10 mouse cellular contexts compared by ENCODE assay signal in the genomic region with DNA sequence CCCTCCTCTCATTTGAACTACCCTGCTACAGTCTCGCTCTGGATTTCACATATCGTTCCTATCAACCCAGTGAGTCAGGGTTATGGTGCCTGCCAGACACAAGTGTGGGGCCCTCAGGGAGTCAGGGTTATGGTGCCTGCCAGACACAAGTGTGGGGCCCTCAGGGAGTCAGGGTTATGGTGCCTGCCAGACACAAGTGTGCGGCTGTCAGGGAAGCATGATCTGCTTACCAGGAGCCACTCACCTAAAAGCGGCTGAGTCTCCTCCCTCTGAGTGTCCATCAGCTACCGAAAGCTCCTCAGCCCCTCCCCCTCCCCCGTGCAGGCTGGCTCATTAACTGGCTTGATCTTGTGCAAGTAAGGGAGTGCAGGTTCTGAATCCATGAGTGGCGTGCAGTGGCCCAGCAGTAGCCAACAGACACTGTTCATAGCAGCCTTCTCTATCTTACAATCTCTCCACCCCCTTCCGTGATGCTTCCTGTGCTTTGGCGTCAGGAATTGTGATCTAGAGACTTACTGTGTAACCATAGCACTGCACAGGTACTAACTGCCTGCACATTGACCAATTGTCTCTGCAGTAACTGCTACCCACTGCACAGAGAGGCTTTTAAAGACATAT. TPM values are rescaled to one million over a fixed set of nuclear protein-coding genes. Genes with fewer than 3 reads are reported as not detected.
DNase-seq lines count a peak whose midpoint lies in the region; ATAC-seq and TF ChIP-seq lines count a peak whose summit lies in the region.
"Had no signal": no experiment of that assay in that cellular context is flagged by ENCODE, and none has a peak within 500 bp of the region (broad histone marks: within the 10 kb centered on the region; RNA-seq: fewer than 3 reads in every experiment).

No protein-coding gene starts in this region.

- H3K79me2 ChIP-seq in CH12.LX (replicated peaks; ENCODE audit: control insufficient read depth, extremely low read depth, insufficient read depth, poor library complexity, severe bottlenecking) = no peaks in the 10 kb centered on the region

- peaks cover 6% of the 10 kb centered on the region for H3K9me3 ChIP-seq in CH12.LX (replicated peaks; ENCODE audit: low read length)
- H3K9me3 ChIP-seq in forebrain, embryonic 15.5 days = no peaks in the 10 kb centered on the region
- no peaks in the 10 kb centered on the region for H3K9me3 ChIP-seq in limb, embryonic 15.5 days

- no peak for TF ChIP-seq POLR2A in CH12.LX (IDR thresholded peaks at IDR 0.05; ENCODE audit: low read depth, low read length)

- no peak overlapping the region for H3K4me3 ChIP-seq in CH12.LX (replicated peaks in 1 of 3; ENCODE audit: low read depth in 2 of 3, low read length in 2 of 3, poor library complexity in 1 of 3)
- no peak overlapping the region for H3K4me3 ChIP-seq in forebrain, embryonic 15.5 days
- no peak overlapping the region for H3K4me3 ChIP-seq in limb, embryonic 15.5 days

- no peaks in the 10 kb centered on the region for H3K36me3 ChIP-seq in CH12.LX (replicated peaks in 1 of 2; ENCODE audit: control insufficient read depth in 1 of 2, insufficient read depth in 1 of 2, low read length in 1 of 2)
- H3K36me3 ChIP-seq in forebrain, embryonic 15.5 days = no peaks in the 10 kb centered on the region
- H3K36me3 ChIP-seq in limb, embryonic 15.5 days = 0 out of 2 replicates have a peak, but pooled peaks cover 8% of the 10 kb centered on the region

- H3K4me2 ChIP-seq in CH12.LX (ENCODE audit: insufficient read depth, low read depth, poor library complexity, severe bottlenecking) = no peak overlapping the region
- no peak overlapping the region for H3K4me2 ChIP-seq in forebrain, embryonic 15.5 days (replicated peaks)
- no peak overlapping the region for H3K4me2 ChIP-seq in limb, embryonic 15.5 days

- WGBS in forebrain, embryonic 15.5 days = 36% methylated on average over 9 of the region's 9 CpGs
- WGBS in limb, embryonic 15.5 days = 21% methylated on average over 9 of the region's 9 CpGs

- no peak overlapping the region for H3K27ac ChIP-seq in CH12.LX (ENCODE audit: insufficient read depth, low read depth)
- H3K27ac ChIP-seq in forebrain, embryonic 15.5 days (replicated peaks) = no peak overlapping the region
- no peak overlapping the region for H3K27ac ChIP-seq in limb, embryonic 15.5 days
- H3K27ac ChIP-seq: macrophage had no signal

- no peaks in the 10 kb centered on the region for H3K4me1 ChIP-seq in CH12.LX (ENCODE audit: control insufficient read depth in 1 of 2, insufficient read depth in 2 of 2)
- peaks cover 20% of the 10 kb centered on the region for H3K4me1 ChIP-seq in forebrain, embryonic 15.5 days
- peaks cover 20% of the 10 kb centered on the region for H3K4me1 ChIP-seq in limb, embryonic 15.5 days

- TF ChIP-seq RAD21 in CH12.LX (IDR thresholded peaks at IDR 0.05; ENCODE audit: low read depth, low read length) = no peak

- dilution Hi-C loops in CH12.LX (cut with MboI; ENCODE audit: extremely low pct_ligation_motif_present, extremely low pct_unique_long_range_greater_than_20kb, low sequenced_read_pairs) = no loop called here

- ATAC-seq in forebrain, embryonic 15.5 days (replicated peaks) = peak; percentile 69
- ATAC-seq in limb, embryonic 15.5 days (ENCODE audit: insufficient number of reproducible peaks, low FRiP score, low TSS enrichment, low read depth) = peak; percentile 52; the same call in 1 of the 2 replicates

- no peak for TF ChIP-seq EP300 in CH12.LX (IDR thresholded peaks at IDR 0.05; ENCODE audit: low read length)

- DNase-seq in cerebellum, postnatal 10 days = peak; percentile 29 to 30
- no peak for DNase-seq in cerebellum, adult 18-20 months
- DNase-seq in CH12.LX (ENCODE audit: extremely low read depth) = peak; percentile 29
- DNase-seq in spleen, postnatal 10 days (ENCODE audit: low spot score in 2 of 2) = no peak
- no peak for DNase-seq in urinary bladder, postnatal 10 days (ENCODE audit: low spot score)
- no peak for DNase-seq in embryo, embryonic 10 days (ENCODE audit: low spot score)
- DNase-seq: B cell, adult 2 months had no signal

- in situ Hi-C loops in CH12.LX (cut with MboI; ENCODE audit: low pct_ligation_motif_present, low pct_unique_long_range_greater_than_20kb, low sequenced_read_pairs) = no loop called here

- H3K9ac ChIP-seq in CH12.LX (ENCODE audit: insufficient read depth, low read depth) = no peak overlapping the region
- H3K9ac ChIP-seq in forebrain, embryonic 15.5 days (replicated peaks) = no peak overlapping the region
- no peak overlapping the region for H3K9ac ChIP-seq in limb, embryonic 15.5 days

- TF ChIP-seq CTCF in CH12.LX (conservative IDR thresholded peaks at IDR 0.05 in 1 of 2, IDR thresholded peaks at IDR 0.05 in 1 of 2; ENCODE audit: low read depth in 2 of 2, low read length in 2 of 2) = no peak

- no peaks in the 10 kb centered on the region for H3K27me3 ChIP-seq in CH12.LX (replicated peaks)
- no peaks in the 10 kb centered on the region for H3K27me3 ChIP-seq in forebrain, embryonic 15.5 days
- no peaks in the 10 kb centered on the region for H3K27me3 ChIP-seq in limb, embryonic 15.5 days

TF ChIP-seq in CH12.LX, 34 proteins besides CTCF, POLR2A, EP300 and RAD21:
- TF ChIP-seq CHD2 (IDR thresholded peaks at IDR 0.05; ENCODE audit: low read length) (no peak), GABPA (IDR thresholded peaks at IDR 0.05; ENCODE audit: insufficient replicate concordance, low read depth, low read length) (no peak), MYC (IDR thresholded peaks at IDR 0.05; ENCODE audit: low read depth, low read length) (no peak), TBP (conservative IDR thresholded peaks at IDR 0.05; ENCODE audit: low read depth, low read length) (no peak), JUND (conservative IDR thresholded peaks at IDR 0.05; ENCODE audit: low read depth, low read length) (no peak), KAT2A (IDR thresholded peaks at IDR 0.05; ENCODE audit: insufficient replicate concordance, low read length) (no peak), NELFE (IDR thresholded peaks at IDR 0.05; ENCODE audit: low read depth, low read length) (no peak), USF1 (IDR thresholded peaks at IDR 0.05; ENCODE audit: low read depth, low read length) (no peak), SMC3 (IDR thresholded peaks at IDR 0.05; ENCODE audit: low read depth, low read length) (no peak), ELF1 (IDR thresholded peaks at IDR 0.05; ENCODE audit: low read depth, low read length) (no peak), USF2 (conservative IDR thresholded peaks at IDR 0.05; ENCODE audit: low read depth, low read length) (no peak), UBTF (IDR thresholded peaks at IDR 0.05; ENCODE audit: low read depth, low read length) (no peak), TCF12 (IDR thresholded peaks at IDR 0.05; ENCODE audit: low read depth, low read length) (no peak), MXI1 (IDR thresholded peaks at IDR 0.05; ENCODE audit: low read depth, low read length) (no peak), NRF1 (IDR thresholded peaks at IDR 0.05; ENCODE audit: low read depth, low read length) (no peak), MAX (IDR thresholded peaks at IDR 0.05; ENCODE audit: low read length) (no peak), IRF4 (IDR thresholded peaks at IDR 0.05; ENCODE audit: low read depth, low read length) (no peak), MAFK (IDR thresholded peaks at IDR 0.05; ENCODE audit: insufficient replicate concordance, low read length) (no peak)

RNA-seq across cellular contexts. Expression of gene Svip, which starts 50.3 kb away (rescaled TPM):
- total RNA-seq in CH12.LX (2012; rRNA removed) (not detected in 2 replicates), CH12.LX (2014; rRNA removed) (not detected in 2 replicates)
- polyA plus RNA-seq in CH12.LX (2012; ENCODE audit: insufficient read length, low read depth) = not detected in 2 replicates
- polyA plus RNA-seq in forebrain, embryonic 15.5 days (2015; fragmentation: Nextera tagmentation; extraction: Ambion mirVana) = 22.5 and 23.4 TPM in 2 replicates
- 4.7 and 6.5 TPM in 2 replicates for polyA plus RNA-seq in limb, embryonic 15.5 days (2015; fragmentation: Nextera tagmentation; extraction: Ambion mirVana)

RNA-seq across cellular contexts. Expression of gene 1700015G11Rik, which starts 60.0 kb away (rescaled TPM):
- not detected in 2 replicates for total RNA-seq in CH12.LX (2012; rRNA removed)
- total RNA-seq in CH12.LX (2014; rRNA removed) = not detected in 2 replicates
- polyA plus RNA-seq in CH12.LX (2012; ENCODE audit: insufficient read length, low read depth) = not detected in 2 replicates
- polyA plus RNA-seq in forebrain, embryonic 15.5 days (2015; fragmentation: Nextera tagmentation; extraction: Ambion mirVana) = not detected in 2 replicates
- polyA plus RNA-seq in limb, embryonic 15.5 days (2015; fragmentation: Nextera tagmentation; extraction: Ambion mirVana) = not detected in 2 replicates
- polyA plus RNA-seq: macrophage had no signal

Comparison
In these comparisons a context has a peak if more than half of its experiments do, and no peak if none do; other contexts are left out.
1. DNase-seq: peak in cerebellum, postnatal 10 days (2 of 2) and CH12.LX (single experiment); none in cerebellum, adult 18-20 months (0 of 2), spleen, postnatal 10 days (0 of 2), urinary bladder, postnatal 10 days (single experiment) and embryo, embryonic 10 days (single experiment).